Mouse (Mus musculus) gastrocnemius, adult 8-10 months (tissue): ENCODE results near the gene D10Jhu81e. TPM values are rescaled to one million over a fixed set of nuclear protein-coding genes. Genes with fewer than 3 reads are reported as not detected.
"Not testable (repeated sequence)": the region's sequence is repeated elsewhere in the genome, so short reads cannot be mapped to it uniquely, and the experiment has no call there.

Experiments used
- DNase-seq, 2 experiments: peaks; one replicate each; pipeline ENCODE4 v3.0.0; 2022; ENCODE audit warnings: low spot score in 2 of 2
- total RNA-seq, 4 experiments: library from RNA; stranded (reverse); gene quantifications; 2 replicates each; pipeline ENCODE4 v1.2.4; 2022

D10Jhu81e gene
- total RNA-seq, 4 experiments from 2014 or later = 250 to 278 (median 260) TPM

- DNase-seq = no peak
Measured at GRCm38 (mm10) chr10:78134400-78134799, 35.2 kb downstream of the D10Jhu81e start.

DNA sequence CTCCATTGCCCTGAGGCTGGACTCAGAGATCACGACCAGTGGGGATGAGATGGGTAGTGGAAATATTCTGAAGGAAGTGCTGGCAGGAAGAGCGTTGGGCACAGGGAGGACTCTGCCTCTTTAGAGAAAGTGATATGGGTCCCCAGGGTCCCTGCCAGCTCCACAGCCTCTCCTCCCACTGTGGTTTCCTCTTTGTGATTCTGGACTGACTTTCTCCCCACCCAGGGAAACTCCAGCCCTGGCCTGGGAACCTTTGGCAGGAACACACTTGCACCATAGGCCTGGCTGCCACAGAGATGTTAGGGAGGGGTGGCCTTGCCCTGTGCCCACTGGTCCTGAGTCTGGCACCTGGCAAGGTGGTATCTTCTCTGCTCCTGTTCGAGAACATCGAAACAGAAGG lies 39.6 kb downstream of the D10Jhu81e start:
- no peak for DNase-seq

DNA sequence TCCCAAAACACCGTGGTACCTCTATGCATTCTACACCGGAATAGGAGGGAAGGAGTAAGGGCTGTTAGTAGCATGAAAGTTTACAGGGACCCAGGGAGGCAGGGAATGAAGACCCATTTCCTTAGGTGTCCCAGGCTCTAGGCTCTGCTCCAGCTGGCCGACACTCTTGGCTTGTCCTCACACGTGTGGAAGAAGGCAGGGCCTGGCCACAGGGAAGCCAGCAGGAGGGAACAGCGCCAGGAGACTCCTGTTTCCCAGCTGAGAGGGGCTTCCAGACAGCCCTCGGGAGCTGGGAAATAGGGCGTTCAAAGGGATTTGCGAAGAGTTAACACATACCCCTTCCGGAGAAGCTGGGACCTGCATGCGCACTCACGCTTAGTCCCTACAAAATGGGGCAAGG lies 40.2 kb downstream of the D10Jhu81e start:
- no peak for DNase-seq

DNA sequence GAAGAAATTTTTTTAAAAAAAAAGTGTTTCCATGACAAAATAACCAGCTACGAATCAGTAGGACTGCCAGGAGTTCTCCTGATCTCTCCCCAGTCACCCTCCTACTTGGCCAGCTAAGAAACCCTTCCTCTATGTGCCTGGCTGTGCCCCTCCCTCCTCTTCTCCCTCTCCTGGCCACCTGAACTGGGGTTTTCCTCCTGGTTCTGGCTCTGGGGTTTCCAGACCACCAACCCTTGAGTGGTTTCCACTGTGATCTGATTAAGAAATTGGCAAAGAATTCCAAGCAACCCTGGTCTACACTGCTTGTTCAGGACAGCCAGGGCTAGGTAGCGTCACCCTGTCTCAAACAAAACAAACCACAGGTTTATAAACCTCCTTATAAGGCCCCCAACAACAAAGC lies 40.9 kb downstream of the D10Jhu81e start:
- no peak for DNase-seq

DNA sequence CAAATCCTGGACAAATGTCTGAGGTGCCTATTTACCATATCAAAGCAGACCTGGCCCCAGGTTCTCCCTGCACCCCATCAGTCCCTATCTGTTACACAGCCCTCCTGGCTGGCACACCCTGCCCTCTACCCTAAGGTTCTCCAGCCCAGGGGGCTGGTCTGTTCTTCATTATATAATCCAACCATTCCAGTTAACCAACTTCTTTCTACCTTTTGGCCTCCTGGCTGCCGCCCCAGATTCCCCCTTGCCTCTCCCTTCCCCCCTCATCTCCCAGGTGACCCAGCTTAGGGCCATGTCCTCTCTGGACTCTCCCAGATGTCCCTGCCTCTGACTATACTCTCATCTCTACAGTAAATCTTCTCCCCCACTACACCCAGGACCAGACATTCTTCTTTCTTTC lies 41.7 kb downstream of the D10Jhu81e start:
- DNase-seq = no peak

- no peak for DNase-seq
Measured at GRCm38 (mm10) chr10:78127046-78127870, 42.3 kb downstream of the D10Jhu81e start.

- DNase-seq = no peak
Measured at GRCm38 (mm10) chr10:78126311-78126710, 43.3 kb downstream of the D10Jhu81e start.

- not testable (repeated sequence) for DNase-seq
Measured at GRCm38 (mm10) chr10:78125061-78125460, 44.5 kb downstream of the D10Jhu81e start.

GRCm38 (mm10) chr10:78124137-78124536 lies 45.4 kb downstream of the D10Jhu81e start:
- DNase-seq = not testable (repeated sequence)

DNA sequence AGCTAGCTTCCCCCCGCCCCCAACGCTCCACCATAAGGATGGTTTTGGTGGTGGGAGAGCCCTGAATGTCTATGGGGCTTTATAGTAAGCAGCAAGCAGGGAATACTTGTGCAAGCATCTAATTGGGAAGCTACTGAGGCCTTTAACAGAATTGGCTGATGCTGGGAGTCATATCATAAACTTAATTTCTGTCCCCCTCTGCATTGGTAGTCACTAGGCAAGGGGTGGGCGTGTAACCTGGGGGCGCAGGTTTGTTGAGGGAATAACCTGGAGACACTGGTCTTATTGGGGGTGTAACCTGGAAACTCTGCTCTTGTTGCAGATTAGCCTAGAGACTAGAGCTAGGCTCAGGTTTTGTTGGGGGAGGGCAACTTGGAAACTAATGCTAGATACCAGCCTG lies 50.2 kb downstream of the D10Jhu81e start:
- DNase-seq = no peak

GRCm38 (mm10) chr10:78115153-78115552 lies 54.4 kb downstream of the D10Jhu81e start:
- DNase-seq = no peak

DNA sequence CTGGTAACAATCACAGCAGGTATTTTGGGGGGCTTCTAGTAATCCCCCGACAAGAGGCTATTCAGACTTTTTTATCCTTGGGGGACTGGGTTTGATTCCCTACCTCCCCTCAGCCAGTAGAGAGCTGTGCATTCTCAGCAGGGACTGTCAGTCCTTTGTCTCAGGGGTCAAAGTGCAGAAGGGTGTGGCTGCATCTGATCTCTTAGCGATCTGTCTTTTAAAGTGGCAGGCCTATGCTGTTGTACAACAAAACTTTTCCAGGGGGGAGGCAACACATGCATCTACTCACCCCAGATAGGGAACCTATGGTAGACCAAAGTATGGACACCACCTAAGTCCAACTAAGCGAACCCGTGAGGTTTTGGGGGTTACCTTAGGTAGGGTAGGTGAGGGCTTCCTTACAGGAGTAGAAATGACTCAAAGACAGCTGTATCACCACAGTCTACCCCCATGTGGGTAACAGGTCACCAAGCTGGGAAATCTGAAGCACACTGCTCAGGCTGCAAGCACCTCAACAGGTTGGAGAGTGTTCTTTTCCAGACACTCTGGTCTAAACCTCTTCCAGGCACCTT lies 55.0 kb downstream of the D10Jhu81e start:
- DNase-seq = no peak

Other genes starting within 250 kb of the D10Jhu81e start
- under 1 TPM in 2 of 4 experiments, not detected in 2; 0.07 to 0.20 TPM for gene Trpm2, start 199.2 kb downstream of the D10Jhu81e start, total RNA-seq
- 1 to 10 TPM; 3.2 to 4.7 (median 3.4) TPM for gene 1810043G02Rik, start 191.3 kb downstream of the D10Jhu81e start, total RNA-seq
- gene Pfkl, start 159.7 kb downstream of the D10Jhu81e start, total RNA-seq = 10 to 100 TPM in 1 of 4 experiments, 1 to 10 TPM in 3; 7.0 to 10.6 (median 7.2) TPM
- not detected for gene Dnmt3l, start 127.8 kb downstream of the D10Jhu81e start, total RNA-seq
- gene Aire, start 126.2 kb downstream of the D10Jhu81e start, total RNA-seq = not detected
- 1 to 10 TPM; 1.0 to 1.6 (median 1.3) TPM for gene Icosl, start 100.5 kb downstream of the D10Jhu81e start, total RNA-seq
- gene Pwp2, start 15.4 kb upstream of the D10Jhu81e start, total RNA-seq = 10 to 100 TPM; 10.3 to 12.0 (median 11.5) TPM
- 10 to 100 TPM; 36.9 to 57.4 (median 42.2) TPM for gene Trappc10, start 74.9 kb upstream of the D10Jhu81e start, total RNA-seq
- gene Agpat3, start 182.7 kb upstream of the D10Jhu81e start, total RNA-seq = 100 to 1,000 TPM; 107 to 126 (median 122) TPM
- 10 to 100 TPM; 54.6 to 63.3 (median 59.5) TPM for gene Rrp1, start 243.3 kb upstream of the D10Jhu81e start, total RNA-seq